Mouse (Mus musculus) kidney, postnatal 25 days (tissue): ENCODE measurements around the gene Zfp553.

Experiments
- DNase-seq, 2 experiments: peaks; one replicate each; pipeline ENCODE4 v3.0.0; 2021; ENCODE audit warnings: mixed read lengths in 2 of 2

Zfp553 gene

DNA sequence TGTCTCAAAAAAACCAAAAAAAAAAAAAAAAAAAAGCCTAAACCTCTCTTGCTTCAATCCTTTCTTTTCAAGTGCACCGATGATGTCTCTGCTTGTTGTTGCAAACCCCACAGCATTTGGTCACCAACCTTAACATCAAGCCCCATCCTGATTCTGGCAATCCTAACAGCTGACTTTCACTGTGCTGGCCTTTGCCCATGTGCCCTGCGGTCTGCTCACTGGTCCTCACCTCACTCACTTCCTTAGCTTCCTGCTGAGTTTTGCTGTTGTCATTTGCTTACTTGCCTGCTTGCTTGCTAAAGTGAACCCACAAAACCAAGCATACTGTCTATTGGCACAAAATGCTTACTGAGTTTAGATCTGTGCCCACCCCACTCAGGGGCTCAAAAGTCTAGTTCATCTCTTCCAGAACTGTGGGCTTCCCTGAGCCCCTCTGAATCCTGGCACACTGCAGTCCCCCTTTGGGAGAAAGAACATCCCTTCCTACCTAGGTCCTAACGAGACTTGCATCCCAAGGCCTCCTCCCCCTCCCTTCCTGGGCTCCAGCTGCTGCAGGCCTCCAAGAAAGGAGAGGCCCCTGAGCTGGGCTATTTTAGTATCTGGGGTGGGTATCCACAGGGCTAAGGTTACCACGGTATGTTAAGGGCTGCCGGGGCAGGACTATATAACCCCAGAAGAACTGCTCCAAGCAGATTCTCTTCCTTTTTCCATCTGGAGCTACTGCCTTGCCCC, 21.7 kb upstream of the Zfp553 start:
- no peak for DNase-seq

DNA sequence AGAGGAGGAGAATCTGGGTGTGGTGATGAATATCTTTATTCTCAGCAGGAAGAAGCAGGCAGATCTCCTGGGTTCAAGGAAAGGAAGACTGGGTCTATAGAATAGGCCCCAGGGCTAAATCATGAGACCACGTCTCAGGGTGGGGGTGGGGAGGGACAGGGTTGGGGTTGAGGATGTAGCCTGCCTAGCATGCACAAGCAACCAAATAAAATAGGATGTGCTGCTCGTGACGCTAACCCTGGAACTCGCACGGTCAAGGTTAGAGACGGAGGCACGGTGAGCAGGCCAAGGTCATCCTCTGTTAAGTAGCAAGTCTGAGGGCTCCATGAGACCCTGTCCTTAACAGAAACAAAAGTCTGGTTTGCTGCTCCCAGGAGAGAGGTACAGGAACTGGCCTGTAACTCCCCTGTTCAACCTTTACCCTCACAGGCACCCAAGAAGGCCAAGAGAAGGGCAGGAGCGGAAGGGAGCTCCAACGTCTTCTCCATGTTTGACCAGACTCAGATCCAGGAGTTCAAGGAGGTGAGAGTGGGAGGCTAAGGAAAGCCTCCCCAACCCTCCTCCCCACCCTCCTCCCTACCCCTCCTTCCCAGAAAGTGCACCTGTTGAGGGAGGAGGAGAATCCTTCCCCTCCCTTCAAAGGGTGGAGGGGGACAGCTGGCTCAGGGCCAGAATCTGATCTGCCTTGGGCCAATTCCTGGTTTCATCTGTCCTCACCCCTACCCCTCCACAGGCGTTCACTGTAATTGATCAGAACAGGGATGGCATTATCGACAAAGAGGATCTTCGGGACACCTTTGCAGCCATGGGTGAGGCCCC, 20.2 kb upstream of the Zfp553 start:
- DNase-seq = no peak

DNA sequence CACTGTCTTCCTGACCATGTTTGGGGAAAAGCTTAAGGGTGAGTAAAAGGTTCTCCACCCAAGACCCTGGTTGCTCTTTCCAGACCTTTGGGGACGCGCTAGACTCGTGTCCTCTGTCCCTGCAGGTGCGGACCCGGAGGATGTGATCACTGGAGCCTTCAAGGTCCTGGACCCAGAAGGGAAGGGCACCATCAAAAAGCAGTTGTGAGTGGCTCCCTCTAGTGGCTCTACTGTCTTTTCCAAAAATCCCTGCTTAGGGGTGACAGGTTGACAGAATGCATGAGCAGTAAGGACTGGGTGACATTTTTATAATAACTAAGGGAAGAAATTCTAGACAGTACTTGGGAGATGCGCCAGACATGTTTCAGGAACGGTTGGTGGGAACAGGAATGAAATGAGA, 19.4 kb upstream of the Zfp553 start:
- peak in 1 of 2 experiments; percentile 65 for DNase-seq

DNA sequence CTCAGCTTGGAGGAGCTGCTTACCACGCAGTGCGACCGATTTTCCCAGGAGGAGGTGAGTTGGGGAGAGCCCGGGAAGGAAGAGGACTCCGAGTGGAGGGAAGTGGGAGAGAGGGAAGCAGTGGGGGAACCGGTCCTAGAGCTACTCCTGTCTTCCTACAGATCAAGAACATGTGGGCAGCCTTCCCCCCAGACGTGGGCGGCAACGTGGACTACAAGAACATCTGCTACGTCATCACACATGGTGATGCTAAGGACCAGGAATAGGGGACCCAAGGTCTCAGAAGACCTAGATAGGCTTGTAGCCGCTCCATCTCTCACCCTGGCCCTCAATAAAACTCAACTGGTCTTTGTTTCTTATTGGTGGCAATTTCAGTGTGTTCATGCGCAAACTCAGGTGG, 18.9 kb upstream of the Zfp553 start:
- DNase-seq = no peak

DNA sequence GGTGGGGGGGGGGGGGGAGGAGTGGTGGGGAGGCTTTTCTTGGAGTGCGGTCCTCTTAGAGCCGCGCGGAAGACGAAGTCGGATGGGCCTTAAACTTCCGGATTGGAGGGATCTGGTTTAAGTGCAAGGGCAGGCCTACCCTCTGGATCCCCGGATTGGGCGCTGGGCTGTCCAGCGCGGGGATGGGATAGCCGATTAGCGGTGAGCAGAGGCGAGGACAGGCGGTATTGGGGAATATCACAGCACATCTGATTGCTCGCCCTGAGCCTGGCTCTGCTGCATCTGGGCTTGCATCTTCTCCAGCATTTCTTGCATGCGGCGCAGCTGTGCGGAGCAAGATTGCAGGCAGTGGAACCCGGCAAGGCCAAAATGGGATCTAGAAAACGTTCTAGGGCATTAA, 18.3 kb upstream of the Zfp553 start:
- no peak for DNase-seq

DNA sequence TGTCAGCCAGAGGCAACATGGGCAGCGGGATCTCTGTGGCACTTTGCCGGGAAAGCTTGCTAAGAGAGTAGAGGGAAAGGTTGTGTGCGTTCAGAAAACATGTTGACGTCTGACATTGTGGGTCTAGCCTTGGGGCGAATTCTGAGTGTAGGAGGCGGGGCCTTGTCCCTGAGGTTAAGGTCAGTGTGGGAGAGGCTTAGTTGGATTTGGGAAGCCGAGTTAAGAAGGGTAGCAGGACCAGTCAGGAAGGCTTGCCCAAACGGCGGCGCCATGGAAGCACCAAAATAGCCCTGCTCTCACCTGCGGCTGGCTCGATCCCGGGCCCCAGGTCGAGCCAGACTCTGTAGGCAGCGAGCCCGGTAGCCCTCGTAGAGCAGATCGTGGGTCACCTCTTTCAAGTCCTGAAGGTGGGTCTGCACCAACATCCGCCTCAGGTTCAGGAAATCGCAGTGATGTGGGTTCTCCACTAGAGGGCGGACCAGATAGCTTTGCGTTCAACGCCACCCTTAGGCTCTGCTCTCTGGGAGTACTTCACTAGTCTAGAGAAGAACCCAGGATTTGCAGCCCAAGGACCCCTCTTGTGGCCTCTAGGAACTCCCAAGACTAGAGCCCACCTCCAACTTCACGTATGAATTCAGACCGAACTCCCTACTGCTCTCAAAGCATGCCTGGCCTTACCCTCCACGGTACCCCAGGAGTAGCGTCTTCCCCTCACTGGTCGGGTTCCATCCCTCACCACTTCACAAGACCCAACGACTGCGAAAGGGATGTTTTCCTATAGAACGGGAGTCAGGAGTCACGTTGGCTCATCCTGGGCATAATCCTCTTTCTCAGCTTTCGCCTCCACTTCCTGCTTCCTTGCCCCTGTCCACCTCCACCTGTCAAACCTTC, 17.6 kb upstream of the Zfp553 start:
- peak; percentile 67 to 82 for DNase-seq

DNA sequence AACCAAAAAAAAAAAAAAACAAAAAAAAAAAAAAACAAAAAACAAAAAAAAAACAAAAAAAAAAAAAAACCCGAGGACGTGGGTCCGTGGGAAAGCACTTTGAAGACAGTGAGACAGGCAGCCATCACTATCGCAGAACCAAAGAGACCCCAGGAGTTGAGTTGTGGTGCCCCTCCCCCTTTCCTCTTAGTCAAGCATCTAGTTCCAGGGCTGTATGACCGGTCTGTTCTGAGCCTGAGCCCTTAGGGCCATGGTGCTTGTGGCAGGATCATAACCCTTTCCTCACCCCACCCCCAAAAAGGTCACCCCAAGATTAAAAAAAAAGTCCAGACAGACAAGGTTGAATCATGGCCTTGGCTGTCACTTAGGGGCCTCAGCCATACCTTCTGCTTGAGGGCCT, 16.6 kb upstream of the Zfp553 start:
- no peak for DNase-seq

DNA sequence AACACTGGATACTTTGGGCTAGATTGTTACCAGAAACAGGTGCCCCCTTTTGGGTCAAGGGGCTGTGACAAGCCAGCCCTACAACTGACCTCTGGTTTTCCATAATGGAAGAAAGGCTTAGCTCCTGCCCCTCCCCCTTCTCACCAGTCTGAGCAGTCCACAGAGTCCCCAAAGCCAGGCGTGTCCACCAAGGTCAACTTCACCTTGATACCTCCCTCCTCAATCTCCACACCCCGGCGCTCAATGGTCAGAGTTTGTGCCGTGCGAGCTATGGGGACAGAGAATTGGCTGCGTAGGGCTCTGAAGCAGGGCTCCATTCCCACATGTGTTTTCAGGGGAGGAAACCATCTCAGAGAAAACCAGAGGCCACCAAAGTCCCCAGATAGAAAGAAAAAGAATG, 15.4 kb upstream of the Zfp553 start:
- no peak for DNase-seq

DNA sequence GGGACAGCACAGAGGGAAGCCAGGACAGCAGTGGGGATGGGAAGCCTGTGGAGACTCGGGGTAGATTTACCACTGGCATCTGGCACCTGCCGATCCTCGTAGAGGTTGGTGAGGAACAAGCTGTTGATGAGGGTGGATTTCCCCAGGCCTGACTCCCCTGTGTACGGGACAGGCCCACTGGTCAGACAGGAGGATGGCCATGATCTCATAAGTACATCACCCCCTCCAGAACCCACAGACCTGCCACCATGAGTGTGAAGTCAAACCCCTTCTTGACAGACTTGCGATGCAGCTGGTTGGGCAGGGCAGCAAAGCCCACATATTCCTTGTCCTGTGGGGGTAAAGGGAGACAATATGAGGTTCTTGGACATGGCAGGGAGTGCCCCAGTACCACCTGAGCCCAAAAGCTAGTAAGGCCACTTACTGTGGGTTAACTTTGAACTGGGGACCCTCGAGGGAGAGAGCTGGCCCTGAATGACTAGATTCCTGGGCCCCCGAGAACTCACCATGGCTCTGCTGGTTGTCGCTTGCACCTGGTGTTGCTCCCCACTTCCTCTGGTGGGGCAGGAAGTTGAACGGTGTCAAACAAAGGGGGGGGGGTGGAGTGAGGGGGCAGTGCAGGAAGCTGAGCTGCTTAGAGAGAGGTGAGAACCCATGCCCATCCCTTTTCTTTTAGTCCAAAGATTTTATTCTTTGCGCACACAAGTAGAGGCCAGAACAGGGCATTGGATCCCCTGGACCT, 14.8 kb upstream of the Zfp553 start:
- no peak for DNase-seq

DNA sequence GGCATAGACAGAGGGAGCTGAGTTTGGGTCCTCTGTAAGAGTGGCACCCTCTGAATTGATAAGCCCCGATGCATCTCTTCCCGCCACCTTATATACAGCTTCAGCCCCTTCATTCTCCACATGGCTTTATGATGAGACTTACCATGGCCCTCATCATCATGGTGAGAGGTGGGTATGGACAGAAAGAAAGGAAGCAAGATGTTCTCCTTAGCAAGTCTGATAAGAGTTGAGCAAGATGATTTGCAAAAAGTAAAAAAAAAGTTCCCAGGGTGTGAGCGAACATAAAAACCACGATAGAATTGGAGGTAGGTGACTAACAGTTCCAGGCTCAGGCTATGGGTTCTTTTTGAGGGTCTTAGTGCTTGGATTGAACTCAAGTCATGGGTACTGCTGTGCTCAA, 14.2 kb upstream of the Zfp553 start:
- no peak for DNase-seq

DNA sequence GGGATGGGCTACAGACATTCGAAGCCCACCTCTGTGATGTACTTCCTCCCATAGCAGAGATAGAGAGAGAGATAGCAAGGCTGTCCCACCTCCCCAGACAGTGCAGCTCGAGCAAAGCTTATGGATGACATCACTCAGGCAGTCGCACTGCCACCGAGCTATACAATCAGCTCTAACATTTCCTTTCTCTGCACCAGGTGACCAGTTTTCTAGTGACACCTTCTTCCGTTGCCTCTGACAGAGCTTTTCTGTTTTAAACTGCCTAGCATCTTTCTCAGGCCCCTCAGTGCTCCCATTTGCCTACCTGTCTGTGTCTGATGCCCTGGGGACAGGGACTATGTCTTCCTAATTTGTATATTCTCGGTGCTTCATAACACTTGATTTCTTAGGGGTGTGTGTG, 12.4 kb upstream of the Zfp553 start:
- DNase-seq = no peak

DNA sequence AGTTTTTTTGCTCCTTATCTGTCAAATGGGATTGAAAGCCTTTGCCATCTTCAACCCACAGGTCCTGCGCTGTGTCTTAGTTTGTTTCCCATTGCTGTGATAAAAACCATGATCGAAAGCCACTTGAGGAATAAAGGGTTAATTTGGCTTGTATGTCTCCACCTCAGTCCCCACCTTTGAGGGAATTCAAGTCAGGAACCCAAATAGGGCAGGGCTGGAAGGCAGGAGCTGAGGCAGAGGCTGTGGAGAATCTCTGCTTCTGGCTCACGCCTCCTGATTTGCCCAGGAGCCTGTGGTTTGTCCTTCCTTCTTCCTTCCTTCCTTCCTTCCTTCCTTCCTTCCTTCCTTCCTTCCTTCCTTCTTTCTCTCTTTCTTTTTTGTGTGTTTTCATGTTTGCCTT, 9.8 kb upstream of the Zfp553 start:
- no peak for DNase-seq

DNA sequence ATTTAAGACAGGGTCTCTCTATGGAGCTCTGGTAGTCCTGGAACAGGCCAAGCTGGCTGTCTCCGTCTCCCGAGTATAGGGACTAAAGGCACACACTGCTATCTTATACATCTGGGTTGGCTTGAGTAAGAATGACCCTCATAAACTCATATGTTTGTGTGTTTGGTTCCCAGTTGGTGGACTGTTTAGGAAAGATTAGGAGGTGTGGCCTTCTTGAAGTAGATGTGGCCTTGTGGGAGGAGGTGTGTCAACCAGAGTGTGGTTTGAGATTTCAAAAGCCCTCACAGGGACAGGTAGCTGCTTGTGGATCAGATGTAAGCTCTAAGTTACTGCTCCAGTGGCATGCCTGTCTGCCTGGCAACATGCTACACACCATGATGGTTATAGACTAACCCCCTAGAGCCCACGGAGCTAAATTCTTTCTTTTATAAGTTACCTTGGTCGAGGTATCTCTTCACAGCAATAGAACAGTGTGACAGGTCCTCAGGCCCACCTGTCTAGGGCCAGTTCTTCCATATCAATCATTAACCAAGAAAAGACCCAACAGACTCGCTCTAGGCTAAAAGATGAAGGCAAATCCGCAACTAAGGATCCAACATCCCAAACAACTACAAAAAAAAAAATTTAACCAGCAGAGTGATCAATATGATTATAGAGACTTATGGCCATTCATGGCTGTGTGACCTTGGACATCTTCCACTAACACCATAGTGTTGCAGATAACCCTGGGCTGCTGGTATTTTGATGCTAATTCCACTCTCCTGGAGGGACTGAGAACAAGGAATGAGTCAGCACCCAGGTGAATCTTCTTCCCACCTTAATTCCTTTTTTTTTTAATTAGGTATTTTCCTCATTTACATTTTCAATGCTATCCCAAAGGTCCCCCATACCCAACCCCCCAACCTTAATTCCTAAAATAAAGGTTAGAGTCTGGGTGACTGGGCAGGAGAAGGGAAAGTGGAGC, 9.1 kb upstream of the Zfp553 start:
- no peak for DNase-seq

DNA sequence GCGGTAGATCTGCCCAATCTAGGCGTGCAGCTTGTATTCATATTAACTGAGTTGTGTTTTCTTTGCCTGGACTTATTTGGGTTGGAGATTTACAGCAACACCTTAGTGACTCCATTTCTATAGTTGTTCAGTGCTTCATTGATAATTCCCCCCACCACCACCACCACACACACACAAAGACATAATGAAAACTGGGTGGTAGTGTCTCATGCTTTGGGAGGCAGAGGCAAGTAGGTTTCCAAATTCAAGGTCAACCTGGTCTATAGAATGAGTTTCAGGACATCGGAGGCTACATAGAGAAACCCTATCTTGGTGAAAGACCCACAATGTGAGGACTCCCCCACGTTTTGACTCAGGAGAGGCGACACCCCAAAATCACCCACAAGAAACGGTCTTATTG, 8.2 kb upstream of the Zfp553 start:
- no peak for DNase-seq

DNA sequence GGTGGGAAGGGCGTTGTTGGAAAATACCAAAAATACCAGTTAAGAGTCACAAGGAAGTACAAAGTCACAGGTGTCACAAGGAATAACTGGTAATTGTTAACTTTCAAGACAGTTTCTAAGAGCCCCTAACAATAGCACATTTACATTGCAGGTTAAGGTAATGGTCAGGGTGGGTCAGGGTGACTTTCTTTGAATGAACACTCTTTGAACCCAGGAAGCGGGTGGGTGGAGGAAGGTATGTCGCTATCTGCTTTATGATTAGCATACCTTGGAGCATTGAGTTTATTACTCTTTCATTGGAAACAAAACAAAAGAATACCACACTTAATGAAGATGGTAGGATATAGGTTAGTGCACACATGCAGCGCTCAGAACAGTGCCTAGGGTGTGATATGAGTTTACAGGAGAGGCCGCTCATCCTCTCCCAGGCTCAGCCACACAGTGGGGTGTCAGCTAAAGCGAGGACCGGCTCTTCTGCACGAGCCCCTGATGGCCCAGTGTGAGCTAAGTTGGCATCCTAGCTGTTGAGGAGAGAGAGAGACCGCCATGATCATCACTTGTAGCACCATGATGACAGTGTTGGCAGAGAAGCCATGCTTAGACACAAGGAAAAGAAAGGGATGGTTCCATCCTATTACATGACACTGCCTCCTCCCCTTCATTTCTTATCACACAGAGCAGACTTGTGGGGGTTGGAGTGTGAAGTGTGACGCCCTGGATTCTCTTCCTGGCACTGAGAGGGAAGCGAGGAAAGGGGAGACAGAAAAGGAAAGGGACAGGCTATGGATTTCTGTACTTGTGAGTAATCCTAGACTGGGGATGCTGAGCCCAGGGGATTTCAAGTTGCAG, 7.5 kb upstream of the Zfp553 start:
- no peak for DNase-seq

DNA sequence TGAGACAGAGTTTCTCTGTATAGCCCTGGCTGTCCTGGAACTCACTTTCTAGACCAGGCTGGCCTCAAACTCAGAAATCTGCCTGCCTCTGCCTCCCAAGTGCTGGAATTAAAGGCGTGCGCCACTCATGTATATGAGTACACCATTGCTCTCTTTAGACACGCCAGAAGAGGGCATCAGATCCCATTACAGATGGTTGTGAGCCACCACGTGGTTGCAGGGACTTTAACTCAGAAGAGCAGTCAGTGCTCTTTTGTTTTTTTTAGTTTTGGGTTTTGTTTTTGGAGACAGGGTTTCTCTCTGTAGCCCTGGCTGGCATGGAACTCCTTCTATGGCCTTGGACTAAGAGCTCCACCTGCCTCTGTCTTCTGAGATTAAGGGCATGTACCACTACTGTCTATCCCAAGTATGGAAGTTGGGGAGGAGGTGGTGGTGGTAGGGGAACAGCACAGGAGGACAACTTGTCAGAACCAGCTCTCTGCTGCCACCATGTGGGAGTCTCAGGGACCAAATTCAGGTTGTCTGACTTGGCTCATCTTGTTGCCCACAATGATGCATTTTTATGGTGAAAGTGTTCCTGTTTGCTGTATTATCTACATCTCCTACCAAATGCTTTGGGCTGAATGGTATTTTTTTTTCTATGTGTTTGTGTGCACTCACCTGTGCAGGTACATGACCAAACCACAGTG, 4.1 kb upstream of the Zfp553 start:
- DNase-seq = peak; percentile 85 to 91

DNA sequence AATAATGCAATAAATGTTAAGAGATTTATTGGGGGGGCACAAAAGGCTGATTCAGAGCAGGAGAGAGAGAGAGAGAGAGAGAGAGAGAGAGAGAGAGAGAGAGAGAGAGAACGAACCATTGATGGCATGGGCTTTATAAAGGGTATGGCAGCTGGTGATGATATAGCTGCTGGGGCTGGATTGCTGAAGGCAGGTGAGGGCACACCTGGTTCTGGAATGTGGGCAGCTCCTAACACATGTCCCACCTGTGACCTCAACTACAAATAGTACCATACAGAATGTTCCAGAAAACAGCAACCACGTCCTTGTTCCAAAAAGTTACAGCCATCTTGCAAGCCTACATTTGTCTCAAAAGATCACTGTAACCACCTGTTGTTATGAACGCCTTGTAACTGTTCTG, 1.5 kb upstream of the Zfp553 start:
- no peak for DNase-seq

DNA sequence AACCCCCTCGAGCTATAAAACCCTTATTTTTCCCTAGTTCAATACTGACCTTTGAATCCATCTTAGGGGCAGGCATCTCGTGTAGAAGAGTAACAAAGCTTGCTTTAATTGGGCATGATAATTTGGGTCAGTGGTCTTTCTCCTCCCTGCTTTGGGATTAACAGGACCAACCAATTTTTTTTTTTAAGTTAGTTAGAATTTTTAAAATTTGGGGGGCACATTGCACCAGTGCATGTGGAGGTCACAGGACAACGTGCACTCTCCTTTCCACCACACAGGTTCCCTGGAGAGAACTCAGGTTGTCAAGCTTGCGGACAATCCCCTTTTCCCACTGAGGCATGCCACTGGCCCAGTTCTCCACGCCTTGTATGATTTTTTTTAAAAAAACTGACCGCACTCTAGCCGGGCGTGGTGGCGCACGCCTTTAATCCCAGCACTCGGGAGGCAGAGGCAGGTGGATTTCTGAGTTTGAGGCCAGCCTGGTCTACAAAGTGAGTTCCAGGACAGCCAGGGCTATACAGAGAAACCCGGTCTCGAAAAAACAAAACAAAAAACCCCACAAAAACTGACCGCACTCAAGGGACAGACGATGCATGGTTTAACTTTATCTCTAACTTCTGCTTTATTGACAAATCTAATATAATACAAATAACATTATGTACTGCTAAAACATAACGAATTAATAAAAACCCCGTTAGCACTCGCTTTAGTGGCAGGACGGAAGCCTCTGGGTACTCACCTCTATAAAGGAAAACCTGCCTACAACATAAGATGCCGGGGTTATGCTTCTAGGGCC, 837 bp upstream of the Zfp553 start:
- DNase-seq = no peak

DNA sequence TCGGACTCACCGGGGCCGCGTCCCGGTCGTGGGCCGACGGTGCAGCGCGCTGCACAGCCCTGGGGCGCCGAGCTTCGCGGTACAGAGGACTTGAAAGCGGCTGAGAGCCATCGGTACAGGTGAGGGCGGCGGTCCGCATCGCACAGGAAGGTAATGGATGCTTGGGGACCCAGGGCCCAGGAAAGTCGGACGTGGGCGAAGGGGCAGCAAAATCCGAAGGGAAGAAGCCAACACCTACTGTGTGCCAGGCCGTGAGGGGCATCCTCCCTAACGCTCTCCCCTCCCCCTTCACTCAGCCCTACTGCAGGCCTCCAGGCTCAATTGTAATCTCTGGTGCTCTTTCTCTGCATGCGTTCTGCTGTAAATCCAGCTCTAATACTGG, 498 bp downstream of the Zfp553 start:
- DNase-seq = no peak
